Mouse (Mus musculus) G1E (cell line): Measurements from ENCODE around the gene Clmn.

Experiments used
- CTCF ChIP-seq: IDR thresholded peaks from 2 replicates; pipeline ENCODE4 v1.5.1; 2012; ENCODE audit warnings: low read depth, low read length, inconsistent platforms, mixed read lengths
- GATA1 ChIP-seq: IDR thresholded peaks from 2 replicates; pipeline ENCODE4 v1.6.1; 2012; ENCODE audit warnings: borderline replicate concordance, low read length, inconsistent platforms, mixed read lengths
- POLR2AphosphoS5 ChIP-seq: IDR thresholded peaks from 2 replicates; pipeline ENCODE4 v1.6.1; 2012; ENCODE audit warnings: low read depth, low read length, inconsistent platforms; ENCODE audit not compliant: insufficient replicate concordance
- TAL1 ChIP-seq: conservative IDR thresholded peaks from 2 replicates; pipeline ENCODE4 v1.6.1; 2012; ENCODE audit warnings: low read depth, low read length, inconsistent platforms, mixed read lengths

DNA sequence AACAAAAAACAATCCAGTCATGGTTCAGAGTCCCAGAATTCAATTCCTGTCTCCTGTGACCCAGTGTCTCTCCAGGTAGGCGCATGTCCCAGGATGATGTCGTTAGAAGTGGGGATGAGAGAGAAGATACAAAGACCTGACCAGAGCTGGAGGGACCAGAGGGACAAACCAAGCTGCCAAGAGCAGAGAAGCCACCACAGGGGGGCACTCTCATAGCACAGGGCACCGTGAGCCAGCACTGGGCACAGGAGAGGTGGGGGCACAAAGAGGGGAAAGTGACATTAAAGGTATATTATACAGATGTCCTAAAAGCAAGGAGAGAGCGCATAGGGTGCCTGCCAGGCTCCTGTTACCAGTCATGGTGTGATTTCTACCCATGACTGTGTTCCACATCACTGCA is 25.9 kb downstream of the Clmn start:
- no peak for TF ChIP-seq CTCF
- no peak for TF ChIP-seq TAL1
- TF ChIP-seq GATA1 = no peak
- TF ChIP-seq POLR2AphosphoS5 = no peak
